Mouse (Mus musculus) kidney, adult 2 months (tissue): Measurements from ENCODE around the gene Sorbs1. TPM values are rescaled to one million over a fixed set of nuclear protein-coding genes. Genes with fewer than 3 reads are reported as not detected.

Source experiments
- DNase-seq: peaks from one replicate; pipeline ENCODE4 v3.0.0; 2021
- H3K27ac ChIP-seq: fragments of 200-500 bp; 2 replicates; pipeline ENCODE4 v1.5.1; 2012; ENCODE audit warnings: low read depth, low read length, control low read depth, inconsistent platforms; ENCODE audit not compliant: insufficient read depth
- H3K27me3 ChIP-seq: fragments of 200-500 bp; replicated peaks from 2 replicates; pipeline ENCODE4 v1.6.1; 2012; ENCODE audit warnings: mild to moderate bottlenecking, moderate library complexity, low read length, inconsistent platforms; ENCODE audit not compliant: control insufficient read depth, insufficient read depth
- H3K36me3 ChIP-seq: fragments of 200-500 bp; 2 replicates; pipeline ENCODE4 v1.6.1; 2012; ENCODE audit warnings: mild to moderate bottlenecking, moderate library complexity, low read length, inconsistent platforms; ENCODE audit not compliant: control insufficient read depth, insufficient read depth
- H3K4me1 ChIP-seq: fragments of 200-500 bp; 2 replicates; pipeline ENCODE4 v1.6.1; 2011; ENCODE audit warnings: low read length; ENCODE audit not compliant: control insufficient read depth, insufficient read depth
- H3K4me3 ChIP-seq: fragments of 200-500 bp; 2 replicates; pipeline ENCODE4 v1.5.1; 2011; ENCODE audit warnings: mild to moderate bottlenecking, low read depth, low read length, control low read depth; ENCODE audit not compliant: insufficient read depth
- CTCF ChIP-seq: fragments of 200-500 bp; conservative IDR thresholded peaks from 2 replicates; pipeline ENCODE4 v1.5.1; 2011; ENCODE audit warnings: low read depth, mild to moderate bottlenecking, control low read depth, low read length, moderate library complexity, mixed read lengths; ENCODE audit not compliant: insufficient read depth, insufficient read length
- POLR2A ChIP-seq: fragments of 200-500 bp; IDR thresholded peaks from one replicate; pipeline ENCODE4 v1.6.1; 2011; ENCODE audit warnings: low read depth, low read length, control low read depth
- WGBS: fragments of 180-500 bp; shearing (Covaris S2); methylation state at CpG from one replicate; pipeline ENCODE4 v1.1.7; 2018; 5-methylcytosine and 5-hydroxymethylcytosine counted together
- polyA plus RNA-seq: library from polyadenylated mRNA; depleted of rRNA; stranded (reverse); fragments of >200 nt; gene quantifications from 2 replicates; pipeline ENCODE4 v1.2.3, GENCODE M21; 2012

The Sorbs1 gene
- polyA plus RNA-seq, 1 experiment = 52.5 TPM

GRCm38 (mm10) chr19:40317001-40317400 lies 196.6 kb downstream of the Sorbs1 start:
- Histone ChIP-seq H3K4me3 (no peak overlapping the region), H3K4me1 (no peaks in the 10 kb centered on the region), H3K36me3 (peaks cover 1% of the 10 kb centered on the region), H3K27me3 (no peaks in the 10 kb centered on the region), H3K27ac (no peak overlapping the region)
- no peak for DNase-seq
- TF ChIP-seq POLR2A = no peak
- TF ChIP-seq CTCF = no peak
- 81% methylated on average over 4 of the region's 4 CpGs for WGBS

GRCm38 (mm10) chr19:40314252-40314651 lies 199.3 kb downstream of the Sorbs1 start:
- H3K27me3 ChIP-seq = no peaks in the 10 kb centered on the region
- no peak for DNase-seq
- no peaks in the 10 kb centered on the region for H3K4me1 ChIP-seq
- no peak overlapping the region for H3K27ac ChIP-seq
- TF ChIP-seq POLR2A (no peak), CTCF (no peak)
- WGBS = 91% methylated on average over 11 of the region's 11 CpGs
- H3K36me3 ChIP-seq = peaks cover 1% of the 10 kb centered on the region
- no peak overlapping the region for H3K4me3 ChIP-seq

- Histone ChIP-seq H3K27me3 (no peaks in the 10 kb centered on the region), H3K36me3 (peaks cover 1% of the 10 kb centered on the region), H3K4me1 (no peaks in the 10 kb centered on the region), H3K27ac (no peak overlapping the region), H3K4me3 (no peak overlapping the region)
- no peak for DNase-seq
- WGBS = 97% methylated on average over 8 of the region's 8 CpGs
- TF ChIP-seq CTCF (no peak), POLR2A (no peak)
Observed at GRCm38 (mm10) chr19:40311631-40312030, 201.9 kb downstream of the Sorbs1 start.

- H3K4me3 ChIP-seq = no peak overlapping the region
- H3K4me1 ChIP-seq = no peaks in the 10 kb centered on the region
- DNase-seq = no peak
- no peak overlapping the region for H3K27ac ChIP-seq
- WGBS = 79% methylated on average over 15 of the region's 15 CpGs
- peaks cover 1% of the 10 kb centered on the region for H3K36me3 ChIP-seq
- no peaks in the 10 kb centered on the region for H3K27me3 ChIP-seq
- no peak for TF ChIP-seq POLR2A
- no peak for TF ChIP-seq CTCF
Observed at GRCm38 (mm10) chr19:40310410-40311130, 203.0 kb downstream of the Sorbs1 start.

- Histone ChIP-seq H3K27ac (no peak overlapping the region), H3K4me1 (no peaks in the 10 kb centered on the region), H3K27me3 (no peaks in the 10 kb centered on the region), H3K4me3 (no peak overlapping the region), H3K36me3 (peaks cover 1% of the 10 kb centered on the region)
- WGBS = 90% methylated on average over 12 of the region's 12 CpGs
- no peak for DNase-seq
- TF ChIP-seq POLR2A (no peak), CTCF (no peak)
Observed at GRCm38 (mm10) chr19:40309911-40310310, 203.7 kb downstream of the Sorbs1 start.

- 61% methylated on average over 7 of the region's 7 CpGs for WGBS
- DNase-seq = peak; percentile 16
- Histone ChIP-seq H3K27me3 (no peaks in the 10 kb centered on the region), H3K27ac (no peak overlapping the region), H3K4me1 (no peaks in the 10 kb centered on the region), H3K4me3 (no peak overlapping the region), H3K36me3 (no peaks in the 10 kb centered on the region)
- TF ChIP-seq CTCF (no peak), POLR2A (no peak)
Observed at GRCm38 (mm10) chr19:40307550-40307949, 206.0 kb downstream of the Sorbs1 start.

GRCm38 (mm10) chr19:40306631-40307030 lies 206.9 kb downstream of the Sorbs1 start:
- no peak for TF ChIP-seq CTCF
- TF ChIP-seq POLR2A = no peak
- DNase-seq = no peak
- Histone ChIP-seq H3K27ac (no peak overlapping the region), H3K36me3 (no peaks in the 10 kb centered on the region), H3K4me3 (no peak overlapping the region), H3K27me3 (no peaks in the 10 kb centered on the region), H3K4me1 (no peaks in the 10 kb centered on the region)
- 95% methylated on average over 2 of the region's 2 CpGs for WGBS

GRCm38 (mm10) chr19:40305456-40305855 lies 208.1 kb downstream of the Sorbs1 start:
- H3K4me1 ChIP-seq = no peaks in the 10 kb centered on the region
- no peak for DNase-seq
- no peaks in the 10 kb centered on the region for H3K36me3 ChIP-seq
- 76% methylated on average over 7 of the region's 7 CpGs for WGBS
- H3K27me3 ChIP-seq = no peaks in the 10 kb centered on the region
- H3K27ac ChIP-seq = no peak overlapping the region
- TF ChIP-seq CTCF (no peak), POLR2A (no peak)
- H3K4me3 ChIP-seq = no peak overlapping the region
